Mouse (Mus musculus) layer of hippocampus, adult 9-11 months (tissue): ENCODE data around the gene Klre1.
"Not testable (repeated sequence)": the region's sequence is repeated elsewhere in the genome, so short reads cannot be mapped to it uniquely, and the experiment has no call there.

Experiments used
- DNase-seq: peaks from one replicate; pipeline ENCODE4 v3.0.0; 2022

Gene Klre1

DNA sequence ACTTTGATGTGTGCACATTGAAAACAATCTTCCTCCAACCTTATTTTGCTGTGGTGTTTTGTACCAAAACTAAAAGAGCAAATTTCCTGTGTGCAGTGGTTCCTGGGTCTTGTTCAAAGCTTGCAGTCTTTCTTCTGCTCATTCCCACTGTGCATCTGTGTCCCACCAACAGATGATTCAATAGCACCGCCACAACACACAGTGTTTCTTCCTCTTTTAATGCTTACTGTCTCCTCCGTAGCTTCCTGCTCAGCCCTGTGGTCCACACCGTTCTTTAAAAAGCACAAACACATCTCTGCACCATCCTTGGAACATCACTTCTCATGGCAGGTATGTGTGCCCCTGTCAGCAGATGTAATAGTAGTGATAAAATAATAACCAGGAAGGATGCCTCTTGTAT lies 13.8 kb downstream of the Klre1 start, which contains the start of gene Klrd1:
TSS of gene Klrd1 (plus strand) at position 275 of the 400 bp plus-strand sequence.
- no peak for DNase-seq

DNA sequence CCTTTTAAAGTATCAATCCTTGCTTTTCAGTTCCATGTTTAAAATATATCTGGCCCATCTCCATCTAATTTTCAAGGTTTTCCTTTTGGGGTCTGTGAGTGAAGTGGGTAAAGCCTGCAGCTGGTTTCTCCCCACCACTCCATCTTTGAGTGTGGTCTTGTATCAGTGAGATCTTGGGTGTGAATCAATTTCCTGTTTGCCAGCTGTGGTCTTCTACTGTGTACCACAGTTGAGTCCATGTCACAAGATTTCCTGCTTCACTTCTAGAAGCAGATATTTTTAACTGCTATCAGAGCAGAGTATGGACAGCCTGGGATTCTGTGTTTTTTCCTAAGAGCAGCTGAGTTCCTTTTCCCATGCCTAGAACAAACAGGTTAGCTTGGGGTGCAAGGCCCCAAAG lies 30.7 kb downstream of the Klre1 start:
- no peak for DNase-seq

DNA sequence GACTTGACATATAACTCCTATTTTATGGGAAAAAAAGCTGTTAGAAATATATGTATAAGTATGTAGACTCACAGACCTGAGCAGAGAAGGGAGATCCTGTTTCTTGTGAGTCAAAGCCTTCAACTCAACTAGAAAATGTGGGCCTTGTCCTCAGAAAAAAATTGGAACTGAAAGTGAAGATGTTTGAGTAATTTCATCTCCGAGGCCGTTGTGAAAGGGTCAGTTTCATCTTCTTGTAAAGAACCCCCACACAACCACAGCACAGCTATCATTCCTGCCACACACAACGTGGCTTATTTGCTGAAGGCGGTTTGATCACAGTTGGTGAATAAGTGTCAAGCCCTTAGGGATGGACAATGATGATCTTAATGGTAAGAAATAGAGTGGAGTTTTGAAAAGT lies 46.0 kb downstream of the Klre1 start, which contains the start of gene Klrk1:
TSS of gene Klrk1 (minus strand) at position 130 of the 400 bp plus-strand sequence.
- DNase-seq: no peak

DNA sequence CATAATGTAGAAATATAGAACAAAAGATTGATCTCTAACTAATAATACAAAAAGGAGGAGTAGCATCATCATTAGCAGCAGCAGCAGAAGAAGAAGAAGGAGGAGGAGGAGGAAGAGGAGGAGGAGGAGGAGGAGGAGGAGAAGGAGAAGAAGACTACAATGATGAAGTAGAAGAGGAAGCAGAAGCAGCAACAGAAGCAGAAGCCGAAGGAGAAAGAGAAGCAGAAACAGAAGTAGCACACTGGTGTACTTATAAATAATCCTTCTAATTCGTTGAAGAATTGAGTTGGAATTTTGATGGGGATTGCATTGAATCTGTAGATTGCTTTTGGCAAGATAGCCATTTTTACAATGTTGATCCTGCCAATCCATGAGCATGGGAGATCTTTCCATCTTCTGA lies 53.3 kb downstream of the Klre1 start:
- DNase-seq: not testable (repeated sequence)
